Mouse (Mus musculus) adrenal gland, adult 18-20 months (tissue): ENCODE measurements around the gene Kat5. TPM values are rescaled to one million over a fixed set of nuclear protein-coding genes. Genes with fewer than 3 reads are reported as not detected.
A peak's percentile ranks its signal among the peaks of the same experiment; 100 is the strongest.

Experiments
- DNase-seq, 2 experiments: peaks; one replicate each; pipeline ENCODE4 v3.0.0; 2021 to 2022; ENCODE audit warnings: low spot score in 2 of 2
- total RNA-seq, 2 experiments: library from RNA; stranded (reverse); gene quantifications; 1 replicate in 1 of 2; 2 replicates in 1 of 2; pipeline ENCODE4 v1.2.3; 2021

The Kat5 gene
- total RNA-seq, 2 experiments from 2014 or later, result 67.8 to 69.3 TPM

DNA sequence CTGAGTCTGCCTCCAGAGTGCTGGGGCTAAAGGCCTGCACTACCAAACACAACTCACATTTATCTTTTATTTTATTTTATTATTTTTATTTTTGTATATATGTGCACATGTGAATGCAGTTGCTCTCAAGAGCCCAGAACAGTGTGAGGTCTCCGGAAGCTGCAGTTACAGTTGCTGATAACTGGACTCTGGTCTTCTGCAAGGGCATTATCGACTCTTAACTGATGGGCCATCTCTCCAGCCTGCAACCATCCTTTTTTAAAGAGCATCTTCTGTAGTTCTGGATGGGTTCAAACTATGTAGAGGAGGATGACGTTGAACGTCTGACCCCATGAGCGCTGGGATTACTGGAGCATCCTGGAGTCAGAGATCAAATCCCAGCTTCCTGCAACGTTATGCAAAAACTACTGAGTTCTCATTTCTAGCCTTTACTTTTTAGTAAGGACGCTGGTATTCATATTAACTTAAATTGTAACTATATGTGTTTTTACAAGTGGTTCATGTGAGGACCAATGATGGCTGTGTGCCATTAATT, 26.1 kb upstream of the Kat5 start:
- no peak for DNase-seq

DNA sequence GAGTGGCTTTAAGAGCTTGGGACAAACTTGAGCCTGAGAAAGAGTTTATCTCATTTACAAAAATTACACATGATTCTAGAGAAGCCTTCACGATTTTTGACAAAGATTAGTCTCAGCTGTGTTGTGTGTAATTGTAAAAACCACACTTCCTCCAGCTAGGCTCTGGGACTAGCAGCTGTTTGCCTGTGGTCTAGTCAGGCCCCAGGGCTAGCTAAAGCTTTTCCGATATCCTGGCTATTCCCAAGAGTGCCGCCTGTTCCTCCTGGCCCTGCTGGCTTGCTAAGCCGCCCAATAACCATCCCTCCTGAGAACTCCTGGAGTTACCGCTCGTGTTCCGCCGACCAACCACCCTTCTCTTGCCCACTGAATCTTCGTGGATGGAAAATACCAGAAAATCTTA, 22.1 kb upstream of the Kat5 start:
- no peak for DNase-seq

DNA sequence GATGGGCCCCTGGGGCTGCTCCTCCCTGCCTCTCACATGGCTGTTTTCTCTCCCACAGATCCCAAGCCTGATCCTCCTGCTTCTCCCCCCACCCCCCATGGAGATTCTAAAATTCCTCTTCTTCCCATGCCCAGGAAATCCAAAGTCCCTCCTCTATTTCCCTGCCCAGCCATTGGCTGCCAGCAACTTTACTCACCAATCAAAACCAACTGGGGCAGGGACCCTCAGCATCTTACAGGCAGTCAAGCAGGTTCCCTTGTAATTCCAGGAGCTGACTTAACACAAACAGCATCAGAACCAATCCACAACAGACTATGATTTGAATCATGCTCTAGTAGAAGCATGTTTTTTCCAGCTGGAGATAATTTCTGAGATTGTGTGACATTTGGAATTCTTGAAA, 19.9 kb upstream of the Kat5 start:
- DNase-seq, result no peak

DNA sequence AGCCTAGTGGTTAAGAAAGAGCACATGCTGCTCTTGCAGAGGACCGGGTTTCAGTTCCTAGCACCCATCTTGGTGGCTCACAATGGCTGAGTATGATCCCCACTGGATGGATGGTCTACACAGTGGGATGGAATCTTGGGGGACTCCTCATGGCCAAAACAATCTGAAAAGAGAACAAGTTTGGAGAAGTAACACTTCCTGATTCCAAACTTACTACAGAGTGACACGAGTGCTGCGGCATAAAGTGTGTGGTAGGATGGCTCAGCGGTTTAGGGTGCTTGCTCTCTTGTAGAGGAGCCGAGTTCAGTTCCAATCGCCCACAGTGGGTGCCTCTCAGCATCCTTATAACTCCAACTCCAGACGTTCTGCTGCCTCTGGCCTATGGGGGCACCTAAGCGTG, 15.3 kb upstream of the Kat5 start:
- DNase-seq, result no peak

GRCm38 (mm10) chr19:5621884-5622283, 11.8 kb upstream of the Kat5 start:
- DNase-seq, result no peak

- no peak for DNase-seq
Observed at GRCm38 (mm10) chr19:5620007-5620406, 10.0 kb upstream of the Kat5 start.

- DNase-seq, result no peak
Observed at GRCm38 (mm10) chr19:5614953-5615352, 4.9 kb upstream of the Kat5 start.

GRCm38 (mm10) chr19:5612762-5613411, 2.9 kb upstream of the Kat5 start:
- DNase-seq, result no peak

- DNase-seq, result no peak
Observed at GRCm38 (mm10) chr19:5611973-5612372, 1.9 kb upstream of the Kat5 start.

GRCm38 (mm10) chr19:5609171-5609546, 878 bp downstream of the Kat5 start:
- DNase-seq, result no peak

- no peak for DNase-seq
Observed at GRCm38 (mm10) chr19:5608707-5609106, 1.3 kb downstream of the Kat5 start.

DNA sequence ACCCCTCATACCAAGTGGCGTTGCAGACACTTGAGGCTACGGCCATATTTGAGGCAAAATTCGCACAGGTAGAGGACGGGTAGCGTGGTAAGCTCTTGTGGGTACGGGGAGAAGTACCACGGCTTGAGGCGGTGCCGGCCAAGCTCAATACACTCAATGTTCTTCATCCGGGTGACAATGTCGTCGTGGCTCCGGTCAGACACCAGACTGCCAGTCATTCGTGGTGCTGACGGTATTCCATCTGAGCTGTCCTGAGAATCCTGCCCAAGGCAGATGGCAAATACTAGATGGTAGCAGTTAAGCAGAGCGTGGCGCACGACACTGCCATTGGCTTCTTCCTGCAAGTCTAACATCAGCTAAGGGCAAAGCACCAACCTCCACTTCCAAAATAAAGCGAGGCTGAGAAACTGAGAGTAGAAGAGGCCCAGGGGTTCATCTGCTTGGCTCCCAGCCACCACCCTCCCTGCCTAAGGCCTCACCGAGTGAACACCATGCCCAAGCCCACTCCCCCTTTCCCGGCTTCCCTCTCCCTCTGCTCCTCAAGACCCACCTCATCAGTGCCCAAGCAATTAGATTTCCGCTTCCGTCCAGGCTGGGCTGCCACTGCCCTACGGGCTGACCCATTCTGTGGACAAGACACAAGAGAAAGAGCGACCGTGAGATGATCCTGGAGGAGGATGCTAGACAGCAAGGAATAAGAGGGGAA, 2.2 kb downstream of the Kat5 start:
- DNase-seq, result no peak

- no peak for DNase-seq
Observed at GRCm38 (mm10) chr19:5606196-5606595, 3.8 kb downstream of the Kat5 start.

DNA sequence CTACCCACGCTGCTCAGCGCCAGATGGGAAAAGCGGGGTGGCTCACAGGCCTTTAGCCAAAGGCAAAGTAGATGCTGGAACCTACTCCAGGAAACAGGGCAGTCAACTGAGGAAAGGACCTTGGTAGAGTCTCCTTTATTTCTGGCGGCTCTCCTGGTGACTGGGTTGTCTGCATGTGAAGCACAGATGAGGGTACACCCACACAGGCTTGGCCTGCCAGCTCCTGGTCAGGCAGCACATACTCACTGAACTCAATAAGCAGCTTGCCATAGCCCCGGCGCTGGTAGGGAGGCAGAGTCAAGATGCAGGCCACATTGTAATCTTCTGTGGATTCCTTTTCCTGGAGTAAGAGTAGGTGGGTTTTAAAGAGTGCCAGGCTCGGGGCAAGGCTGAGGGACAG, 4.9 kb downstream of the Kat5 start:
- no peak for DNase-seq

- DNase-seq, result no peak
Observed at GRCm38 (mm10) chr19:5603664-5604063, 6.4 kb downstream of the Kat5 start.

GRCm38 (mm10) chr19:5601752-5602541, 8.1 kb downstream of the Kat5 start, which contains the start of gene Rnaseh2c:
TSS of gene Rnaseh2c (plus strand) at chr19:5601873.
- peak; percentile 59 to 66 for DNase-seq

- DNase-seq, result no peak
Observed at GRCm38 (mm10) chr19:5599224-5599623, 10.8 kb downstream of the Kat5 start.

DNA sequence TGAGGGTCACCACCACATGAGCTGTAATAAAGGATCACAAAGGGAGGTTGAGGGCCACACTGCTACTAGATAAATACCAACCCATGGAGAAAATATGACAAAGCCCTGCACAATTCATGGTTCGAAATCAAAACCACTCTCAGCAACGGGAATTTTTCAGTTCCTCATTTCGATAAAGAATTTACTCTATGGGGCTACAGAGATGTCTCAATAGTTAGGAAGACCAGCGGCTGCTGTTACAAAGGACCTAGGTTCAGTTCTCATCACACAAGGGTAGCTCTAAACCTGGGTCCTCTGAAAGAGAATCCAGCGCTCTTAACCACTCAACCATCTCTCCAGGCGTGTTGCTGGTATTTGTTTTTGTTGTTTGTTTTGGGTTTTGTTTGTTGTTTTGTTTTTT, 18.1 kb downstream of the Kat5 start:
- DNase-seq, result no peak

GRCm38 (mm10) chr19:5589159-5589558, 20.9 kb downstream of the Kat5 start:
- no peak for DNase-seq

DNA sequence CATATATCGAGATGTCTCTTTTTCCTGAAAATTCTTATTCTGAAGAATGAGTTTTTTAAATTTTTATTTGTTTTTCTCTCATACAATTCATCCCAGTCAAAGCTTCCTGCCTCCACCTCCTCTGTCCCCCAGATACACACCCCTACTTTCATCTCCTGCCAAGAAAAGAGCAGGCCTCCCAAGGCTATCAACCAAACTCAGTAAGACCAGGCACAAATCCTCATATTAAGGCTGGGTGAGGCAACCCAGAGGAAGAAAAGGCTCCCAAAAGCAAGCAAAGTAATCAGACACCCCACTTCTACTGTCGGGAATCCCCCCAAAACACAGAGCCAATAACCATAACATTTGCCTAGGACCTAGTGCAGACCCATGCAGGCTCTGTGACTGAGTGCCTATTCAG, 28.0 kb downstream of the Kat5 start:
- DNase-seq, result no peak

- no peak for DNase-seq
Observed at GRCm38 (mm10) chr19:5580776-5581175, 29.3 kb downstream of the Kat5 start.

- no peak for DNase-seq
Observed at GRCm38 (mm10) chr19:5579971-5580370, 30.1 kb downstream of the Kat5 start.
